Mouse (Mus musculus) large intestine, adult 2 months (tissue): ENCODE measurements around the gene Pdia4. TPM values are rescaled to one million over a fixed set of nuclear protein-coding genes. Genes with fewer than 3 reads are reported as not detected.
A peak's percentile ranks its signal among the peaks of the same experiment; 100 is the strongest.
"Not testable (repeated sequence)": the region's sequence is repeated elsewhere in the genome, so short reads cannot be mapped to it uniquely, and the experiment has no call there.

ENCODE experiments used
- DNase-seq: peaks from one replicate; pipeline ENCODE4 v3.0.0-alpha.2; 2012; ENCODE audit warnings: low read depth, low spot score
- WGBS: fragments of 180-500 bp; shearing (Covaris S2); methylation state at CpG from one replicate; pipeline ENCODE4 v1.1.7; 2018; 5-methylcytosine and 5-hydroxymethylcytosine counted together
- polyA plus RNA-seq: library from polyadenylated mRNA; depleted of rRNA; stranded (reverse); fragments of >200 nt; gene quantifications from 2 replicates; pipeline ENCODE4 v1.2.3, GENCODE M21; 2012; rRNA removed

Pdia4 gene
- 58.9 and 65.6 TPM in 2 replicates for polyA plus RNA-seq

- peak; percentile 92 for DNase-seq
- under 1% methylated on average over 44 of the region's 44 CpGs for WGBS
Observed at GRCm38 (mm10) chr6:47813257-47813878, at the start of gene Pdia4. Gene Pdia4, minus strand, starts transcription at chr6:47813430.

DNA sequence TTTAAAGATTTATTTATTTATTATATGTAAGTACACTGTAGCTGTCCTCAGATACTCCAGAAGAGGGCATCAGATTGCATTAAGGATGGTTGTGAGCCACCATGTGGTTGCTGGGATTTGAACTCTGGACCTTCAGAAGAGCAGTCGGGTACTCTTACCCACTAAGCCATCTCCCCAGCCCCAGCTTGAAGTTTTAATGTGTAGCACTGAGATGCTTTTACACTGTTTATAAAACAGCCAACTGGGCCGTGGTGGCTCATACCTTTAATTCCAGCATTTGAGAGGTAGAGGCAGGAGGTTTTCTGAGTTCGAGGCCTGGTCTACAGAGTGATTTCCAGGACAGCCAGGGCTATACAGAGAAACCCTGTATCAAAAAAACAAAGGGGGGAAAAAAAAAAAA is 44.5 kb upstream of the Pdia4 start:
- 83% methylated on average over 3 of the region's 3 CpGs for WGBS
- not testable (repeated sequence) for DNase-seq

GRCm38 (mm10) chr6:47857241-47857640 is 44.0 kb upstream of the Pdia4 start:
- 95% methylated on average over 6 of the region's 6 CpGs for WGBS
- DNase-seq = no peak

DNA sequence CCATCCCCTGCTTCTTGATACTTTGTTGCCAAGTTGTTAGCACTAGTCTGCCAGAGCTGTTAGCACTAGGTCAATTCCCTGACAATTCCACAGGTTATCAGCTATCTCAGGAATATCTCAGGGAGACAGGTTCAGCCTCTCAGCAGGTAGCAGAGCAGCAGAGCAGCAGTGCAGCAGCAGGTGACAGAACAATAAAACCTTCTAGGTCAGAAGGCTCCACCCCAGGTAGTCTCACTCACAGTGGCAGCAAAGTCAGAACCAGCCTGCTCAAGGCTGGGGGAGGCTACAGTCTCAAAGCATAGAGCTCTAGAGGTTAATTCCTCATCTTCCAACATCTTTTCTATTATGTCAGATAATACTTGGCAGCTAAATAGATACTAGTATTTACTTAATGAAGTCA is 32.5 kb upstream of the Pdia4 start:
- DNase-seq = no peak

GRCm38 (mm10) chr6:47842337-47842736 is 29.1 kb upstream of the Pdia4 start:
- WGBS = 100% methylated on average over 1 of the region's 1 CpGs
- DNase-seq = no peak

- 95% methylated on average over 2 of the region's 2 CpGs for WGBS
- no peak for DNase-seq
Observed at GRCm38 (mm10) chr6:47841831-47842230, 28.6 kb upstream of the Pdia4 start.

DNA sequence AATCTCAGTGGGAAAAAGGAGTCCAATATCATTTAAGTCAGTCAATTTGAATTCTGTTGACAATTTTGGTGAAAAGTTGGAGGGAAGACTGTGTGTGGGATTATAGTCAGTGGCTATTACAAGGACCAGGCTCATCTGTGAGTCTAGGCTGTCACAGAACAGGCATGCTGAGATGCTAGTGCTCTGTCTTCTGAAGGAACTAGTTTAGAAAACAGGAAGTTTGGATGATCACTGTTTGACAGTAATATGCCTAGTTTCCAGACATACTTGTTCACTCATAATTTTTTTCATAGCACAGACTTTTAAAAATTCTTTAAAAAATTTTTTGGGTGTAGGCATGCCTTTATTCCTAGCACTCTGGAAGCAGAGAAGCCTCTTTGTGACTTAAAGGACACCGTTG is 27.8 kb upstream of the Pdia4 start:
- no peak for DNase-seq
- 97% methylated on average over 1 of the region's 1 CpGs for whole genome bisulfite sequencing

GRCm38 (mm10) chr6:47837630-47838029 is 24.4 kb upstream of the Pdia4 start:
- 36% methylated on average over 2 of the region's 2 CpGs for WGBS
- DNase-seq = no peak

GRCm38 (mm10) chr6:47835984-47836521 is 22.8 kb upstream of the Pdia4 start:
- DNase-seq = no peak
- WGBS = under 1% methylated on average over 49 of the region's 49 CpGs

- WGBS = under 1% methylated on average over 52 of the region's 52 CpGs
- DNase-seq = peak; percentile 61
Observed at GRCm38 (mm10) chr6:47835482-47835983, 22.3 kb upstream of the Pdia4 start, which contains the start of gene Zfp398. Gene Zfp398, plus strand, starts transcription at chr6:47835661.

DNA sequence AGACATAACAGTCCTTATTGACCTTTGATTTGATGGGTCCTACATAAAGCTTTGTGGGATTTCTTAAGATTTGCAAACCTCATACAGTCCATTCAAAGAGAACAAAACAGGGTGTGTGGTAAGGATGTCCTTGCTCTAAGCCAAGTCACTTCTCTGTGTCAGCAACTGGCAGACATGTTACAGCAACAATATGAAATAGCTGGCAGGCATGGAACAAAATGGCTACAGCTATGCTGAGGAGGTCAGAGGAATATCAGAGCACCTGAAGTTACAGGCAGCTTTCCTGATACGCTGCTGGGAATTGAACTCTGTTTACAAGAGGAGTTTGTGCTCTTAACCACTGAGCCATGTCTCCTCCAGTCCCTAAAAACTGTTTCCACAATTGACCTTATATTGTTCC is 19.0 kb upstream of the Pdia4 start:
- 77% methylated on average over 1 of the region's 1 CpGs for WGBS
- no peak for DNase-seq

DNA sequence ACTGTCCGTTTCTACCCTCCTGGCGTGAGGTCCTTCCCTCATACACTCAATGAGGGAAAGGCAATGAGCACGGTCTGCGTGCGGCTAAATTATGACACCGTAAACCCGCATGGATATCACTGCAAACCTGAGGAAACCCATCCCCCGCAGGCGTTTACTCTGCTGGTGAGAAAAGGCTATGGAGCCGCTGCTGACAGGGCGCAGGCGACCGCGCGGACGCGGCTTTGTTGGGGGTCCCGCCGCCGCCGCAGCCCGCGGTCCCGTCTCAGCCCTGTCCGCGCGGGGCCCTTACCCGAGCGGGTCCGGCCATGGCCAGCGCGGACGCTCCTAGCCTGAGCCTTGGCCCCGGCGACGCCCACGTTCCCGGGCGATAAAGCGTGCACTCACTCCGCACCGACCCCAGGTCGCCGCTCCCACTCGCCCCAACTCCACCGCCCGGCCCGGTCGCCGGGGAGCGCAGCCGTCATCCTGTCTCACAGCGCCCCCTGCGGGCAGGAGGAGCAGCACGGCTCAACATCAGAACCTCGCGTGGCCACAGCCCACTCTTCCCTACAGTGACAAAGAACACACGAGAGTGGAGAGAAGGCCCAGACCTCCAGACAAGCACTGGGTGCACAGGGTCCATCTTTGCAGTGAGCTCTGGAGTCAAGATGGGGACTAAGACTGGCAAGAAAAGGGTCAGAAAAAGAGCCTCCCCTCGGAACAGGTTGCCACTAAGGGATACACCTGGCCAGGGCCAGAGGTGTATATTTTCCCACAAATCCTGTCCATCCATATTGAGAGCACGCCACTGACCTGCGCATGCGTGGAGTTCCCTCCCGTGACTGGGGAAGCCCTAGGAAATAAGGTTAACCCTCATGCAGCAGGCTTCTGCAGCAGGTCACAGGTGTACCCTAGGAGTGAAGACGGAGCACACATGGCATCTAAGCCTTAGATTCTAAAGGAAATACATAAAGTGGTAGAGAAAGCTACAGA is 17.2 kb upstream of the Pdia4 start, which contains the start of gene Zfp786:
TSS of gene Zfp786 (minus strand) at position 764 of the 975 bp plus-strand sequence.
- peak; percentile 82 for DNase-seq
- WGBS = 1% methylated on average over 64 of the region's 64 CpGs

DNA sequence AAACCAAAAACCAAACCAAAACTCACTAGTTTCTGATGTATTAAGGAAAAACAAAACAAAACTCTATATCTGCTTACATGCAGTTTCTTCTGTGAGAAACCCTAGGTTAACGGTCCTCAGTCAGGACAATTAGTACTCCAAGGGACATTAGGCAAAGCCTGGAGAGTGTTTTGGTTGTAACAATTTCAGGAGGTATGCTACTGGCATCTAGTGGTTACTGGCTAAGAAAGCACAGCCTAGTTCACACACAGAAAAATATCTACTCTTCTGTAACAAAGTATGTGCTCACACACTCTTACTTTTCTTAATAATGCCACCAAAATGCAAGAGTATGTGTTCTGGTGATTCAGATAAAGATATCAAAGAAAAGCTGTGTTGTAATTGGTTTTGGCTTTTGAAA is 15.7 kb upstream of the Pdia4 start:
- DNase-seq = no peak
- WGBS = 43% methylated on average over 1 of the region's 1 CpGs

DNA sequence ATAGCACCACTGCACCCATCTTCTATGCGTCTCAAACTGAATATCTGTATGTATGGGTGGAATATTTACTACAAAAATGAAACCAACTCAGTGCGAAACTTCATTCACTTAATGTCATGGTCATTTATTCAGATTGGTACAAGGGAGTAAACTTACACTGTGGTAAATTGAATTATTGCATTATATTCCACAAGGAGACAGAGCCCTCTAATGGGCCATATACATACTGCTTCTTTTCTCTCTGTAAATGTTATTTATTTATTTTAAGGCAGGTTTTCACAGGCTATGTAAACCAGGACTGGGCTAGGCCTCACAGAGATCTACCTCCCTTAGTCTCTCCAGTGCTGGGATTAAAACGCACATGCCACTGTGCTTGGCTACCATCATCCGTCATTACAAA is 14.2 kb upstream of the Pdia4 start:
- DNase-seq = no peak
- WGBS = 95% methylated on average over 4 of the region's 4 CpGs

- DNase-seq = no peak
- 74% methylated on average over 2 of the region's 2 CpGs for WGBS
Observed at GRCm38 (mm10) chr6:47824241-47824640, 11.0 kb upstream of the Pdia4 start.

- WGBS = 92% methylated on average over 6 of the region's 6 CpGs
Observed at GRCm38 (mm10) chr6:47821776-47822175, 8.5 kb upstream of the Pdia4 start.

DNA sequence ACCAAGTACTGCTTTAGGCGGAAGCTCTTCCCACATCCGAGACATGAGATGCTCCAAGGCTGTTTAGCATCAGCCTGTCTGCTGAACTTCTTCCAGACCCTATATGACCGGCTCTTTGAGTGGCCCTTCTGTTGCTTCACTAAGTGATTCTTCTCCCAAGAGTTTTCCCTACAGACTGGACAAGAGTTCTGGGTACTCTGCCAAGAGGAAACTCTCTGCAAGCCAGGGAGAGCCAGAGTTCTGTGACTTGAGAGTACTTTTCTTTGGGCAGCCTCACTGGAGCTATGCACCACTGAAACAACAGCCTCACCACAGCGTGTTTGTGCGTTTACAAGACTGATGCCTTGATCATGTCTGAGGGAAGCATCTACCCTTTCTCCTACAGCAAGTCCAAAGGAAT is 8.0 kb upstream of the Pdia4 start:
- WGBS = 88% methylated on average over 5 of the region's 5 CpGs
- no peak for DNase-seq

More at GRCm38 (mm10) chr6:47821776-47822175, 8.5 kb upstream of the Pdia4 start:
- DNase-seq = no peak

DNA sequence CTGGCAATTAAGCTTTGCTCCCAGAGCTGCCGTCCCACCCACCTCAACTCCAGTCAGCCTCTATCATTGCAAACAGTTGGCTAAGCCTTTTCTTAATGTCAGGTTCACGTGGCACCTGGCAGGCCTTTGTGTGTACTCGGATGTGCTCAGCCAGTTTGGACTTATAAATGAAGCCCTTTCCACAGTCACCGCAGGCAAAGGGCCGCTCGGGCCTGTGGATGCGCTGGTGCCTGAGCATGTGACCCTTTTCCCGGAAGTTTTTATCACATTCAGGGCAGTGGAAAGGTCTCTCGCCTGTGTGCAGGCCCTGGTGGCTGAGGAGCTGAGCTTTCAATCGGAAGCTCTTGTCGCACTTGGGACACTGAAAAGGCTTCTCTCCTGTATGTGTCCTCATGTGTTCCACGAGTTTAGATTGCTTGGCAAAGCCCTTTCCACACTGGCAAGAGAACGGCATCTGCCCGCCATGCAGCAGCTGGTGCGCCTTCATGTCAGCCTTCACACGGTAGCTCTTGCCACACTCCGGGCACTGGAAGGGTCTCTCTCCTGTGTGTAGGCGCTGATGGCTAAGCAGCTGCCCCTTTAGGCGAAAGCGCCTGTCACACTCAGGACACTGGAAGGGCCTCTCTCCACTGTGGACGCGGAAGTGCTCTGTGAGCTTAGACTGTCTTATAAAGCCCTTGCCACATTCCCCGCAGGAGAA is 6.5 kb upstream of the Pdia4 start:
- no peak for DNase-seq
- 92% methylated on average over 23 of the region's 23 CpGs for WGBS

- DNase-seq = no peak
- 90% methylated on average over 8 of the region's 8 CpGs for WGBS
Observed at GRCm38 (mm10) chr6:47818721-47819120, 5.5 kb upstream of the Pdia4 start.

GRCm38 (mm10) chr6:47816151-47816550 is 2.9 kb upstream of the Pdia4 start:
- 47% methylated on average over 1 of the region's 1 CpGs for WGBS
- DNase-seq = no peak
